Mouse (Mus musculus) cortical plate, adult 2 months (tissue): ENCODE results near the gene Iffo2.

Experiments used
- CTCF ChIP-seq: fragments of 200-500 bp; IDR thresholded peaks from 2 replicates; pipeline ENCODE4 v1.5.1; 2011; ENCODE audit warnings: mild to moderate bottlenecking, control low read depth, low read length; ENCODE audit not compliant: insufficient read depth; ENCODE audit errors: extremely low read depth
- POLR2A ChIP-seq: fragments of 200-500 bp; IDR thresholded peaks from 2 replicates; pipeline ENCODE4 v1.6.1; 2011; ENCODE audit warnings: mild to moderate bottlenecking, low read length, control low read depth; ENCODE audit not compliant: insufficient read depth; ENCODE audit errors: extremely low read depth

DNA sequence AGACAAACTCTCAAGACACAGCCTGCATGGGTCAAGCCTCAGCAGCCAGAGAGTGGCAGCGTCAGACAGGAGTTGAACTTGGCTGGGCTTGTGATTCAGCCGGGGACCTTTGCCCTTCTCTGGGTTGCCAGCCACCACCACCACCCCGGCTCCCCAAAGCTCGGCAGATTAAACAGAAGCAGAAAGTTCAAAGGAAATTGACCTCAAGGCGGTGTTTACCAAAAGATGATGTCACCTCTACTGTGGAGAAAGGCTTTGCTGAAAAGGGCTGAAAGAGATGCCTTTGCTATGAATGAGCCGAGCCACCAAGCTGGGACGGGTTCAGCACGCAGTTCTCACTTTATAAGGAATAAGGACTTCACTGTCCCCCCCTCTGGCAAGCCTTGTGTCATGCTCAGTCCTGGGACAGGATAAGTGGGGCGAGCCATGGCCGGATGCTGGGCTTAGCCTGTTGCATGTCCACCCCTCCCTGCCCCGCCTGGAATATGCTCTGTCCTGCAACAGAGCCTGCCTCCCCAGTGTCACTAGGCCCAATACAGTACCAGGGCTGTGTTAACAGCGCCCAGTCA is 4.9 kb downstream of the Iffo2 start:
- TF ChIP-seq CTCF (no peak), POLR2A (no peak)
